Mouse (Mus musculus) ES-E14 (cell line): ENCODE measurements around the gene Cfap57. TPM values are rescaled to one million over a fixed set of nuclear protein-coding genes. Genes with fewer than 3 reads are reported as not detected.

Source experiments
- DNase-seq: peaks from one replicate; pipeline ENCODE4 v3.0.0-alpha.2; 2013; ENCODE audit warnings: low read depth, low spot score
- H3K27ac ChIP-seq: 2 replicates; pipeline ENCODE4 v1.5.1; 2012; ENCODE audit warnings: low read depth, mild to moderate bottlenecking, low read length, moderate library complexity, mixed read lengths; ENCODE audit not compliant: poor library complexity, insufficient read depth, severe bottlenecking
- H3K36me3 ChIP-seq: 2 replicates; pipeline ENCODE4 v1.6.1; 2012; ENCODE audit warnings: mild to moderate bottlenecking, low read length, moderate library complexity, mixed read lengths; ENCODE audit not compliant: control insufficient read depth, poor library complexity, insufficient read depth, severe bottlenecking
- H3K4me1 ChIP-seq, 2 experiments: fragments of 150-350 bp in 1 of 2; sonication (generic) in 1 of 2; 2 replicates each; pipeline ENCODE4 v1.6.1; 2012; ENCODE audit warnings: low read length in 2 of 2, mild to moderate bottlenecking in 1 of 2, mixed read lengths in 1 of 2; ENCODE audit not compliant: control insufficient read depth in 2 of 2, insufficient read depth in 2 of 2, poor library complexity in 1 of 2
- H3K4me3 ChIP-seq, 2 experiments: fragments of 150-350 bp in 1 of 2; sonication (generic) in 1 of 2; 2 replicates each; pipeline ENCODE4 v1.5.1; 2012; ENCODE audit warnings: low read length in 2 of 2, low read depth in 1 of 2, mild to moderate bottlenecking in 1 of 2, mixed read lengths in 1 of 2; ENCODE audit not compliant: insufficient read depth in 1 of 2, poor library complexity in 1 of 2, severe bottlenecking in 1 of 2
- H3K9ac ChIP-seq: 2 replicates; pipeline ENCODE4 v1.6.1; 2012; ENCODE audit warnings: low read depth, mild to moderate bottlenecking, low read length, mixed read lengths; ENCODE audit not compliant: poor library complexity, insufficient read depth, severe bottlenecking
- H3K9me3 ChIP-seq: fragments of 150-350 bp; sonication (generic); 2 replicates; pipeline ENCODE4 v1.6.1; 2012; ENCODE audit warnings: low read depth, mild to moderate bottlenecking, low read length; ENCODE audit not compliant: control insufficient read depth, insufficient read depth
- CHD2 ChIP-seq: IDR thresholded peaks from 2 replicates; pipeline ENCODE4 v1.6.1; 2014; ENCODE audit warnings: mild to moderate bottlenecking, low read depth, low read length, inconsistent platforms
- HCFC1 ChIP-seq: IDR thresholded peaks from 2 replicates; pipeline ENCODE4 v1.6.1; 2012; ENCODE audit warnings: low read length, inconsistent platforms, borderline replicate concordance; ENCODE audit not compliant: insufficient read depth
- MAFK ChIP-seq: IDR thresholded peaks from 2 replicates; pipeline ENCODE4 v1.6.1; 2014; ENCODE audit warnings: mild to moderate bottlenecking, low read depth, low read length, inconsistent platforms; ENCODE audit not compliant: insufficient read depth
- ZC3H11A ChIP-seq: IDR thresholded peaks from 2 replicates; pipeline ENCODE4 v1.6.1; 2012; ENCODE audit warnings: low read depth, mild to moderate bottlenecking, inconsistent platforms, low read length, borderline replicate concordance
- ZNF384 ChIP-seq: IDR thresholded peaks from 2 replicates; pipeline ENCODE4 v1.6.1; 2012; ENCODE audit warnings: low read depth, low read length, inconsistent platforms
- in situ Hi-C, 2 experiments: fragments of 600-800 bp; cut with MboI; formaldehyde crosslinking; loops; one replicate each; pipeline ENCODE4 v1.15.1; 2025; ENCODE audit warnings: low sequenced_read_pairs in 2 of 2, inconsistent platforms in 1 of 2; ENCODE audit not compliant: unreplicated experiment in 2 of 2
- total RNA-seq: library from RNA; depleted of rRNA; stranded (reverse); fragments of 300-350 nt; gene quantifications from 2 replicates; pipeline ENCODE4 v1.2.3, GENCODE M21; 2012

Cfap57 gene
- total RNA-seq, 1 experiment: 0.18 TPM

DNA sequence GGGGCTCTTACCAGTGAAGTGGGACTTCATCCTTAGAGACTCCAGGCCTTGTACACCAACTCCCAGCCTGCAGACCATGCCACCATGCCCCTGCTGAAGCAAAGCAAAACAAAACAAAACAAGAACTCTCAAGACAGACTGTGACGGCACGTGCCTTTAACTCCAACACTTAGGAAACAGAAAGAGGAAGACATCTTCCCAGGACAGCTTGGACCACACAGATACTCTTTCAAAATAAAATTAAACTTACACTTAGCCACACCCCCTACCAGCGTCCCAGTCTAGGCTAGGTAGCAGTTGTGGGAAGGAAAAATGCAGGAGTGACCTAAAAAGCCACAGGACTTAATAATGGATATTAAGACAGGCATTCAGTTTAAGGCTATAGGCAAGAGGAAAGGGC lies 94.8 kb downstream of the Cfap57 start:
- Histone ChIP-seq H3K36me3 (no peaks in the 10 kb centered on the region), H3K9ac (no peak overlapping the region), H3K27ac (no peak overlapping the region), H3K9me3 (no peaks in the 10 kb centered on the region), H3K4me1 (peaks cover 10 to 25% of the 10 kb centered on the region in 2 experiments; a peak in 3 of 4 replicates), H3K4me3 (no peak overlapping the region)
- DNase-seq: no peak
- in situ Hi-C loops: no loop called here
- TF ChIP-seq HCFC1 (no peak), MAFK (no peak), ZC3H11A (no peak), CHD2 (no peak), ZNF384 (no peak)

DNA sequence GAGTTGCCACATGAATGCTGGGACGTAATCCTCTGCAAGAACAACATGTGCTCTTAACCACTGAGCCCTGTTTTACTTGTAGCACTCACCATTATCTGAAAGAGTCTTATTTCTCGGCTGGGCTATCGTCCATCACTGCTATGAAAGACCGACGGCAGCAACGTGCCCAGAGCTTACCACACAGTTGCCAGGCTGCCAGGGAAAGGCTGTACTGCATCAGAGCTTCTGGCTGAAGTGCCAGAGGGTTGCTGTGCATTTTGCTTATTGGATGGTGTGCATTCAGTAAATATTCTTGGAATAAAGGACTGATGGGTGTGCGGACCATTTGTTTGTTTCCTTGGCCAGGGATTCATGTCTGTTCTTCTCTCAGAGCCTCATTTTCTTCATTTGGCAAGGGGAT lies 96.6 kb downstream of the Cfap57 start:
- TF ChIP-seq CHD2: no peak
- TF ChIP-seq ZNF384: no peak
- no peak for TF ChIP-seq ZC3H11A
- TF ChIP-seq HCFC1: no peak
- no peak for DNase-seq
- Histone ChIP-seq H3K27ac (no peak overlapping the region), H3K36me3 (no peaks in the 10 kb centered on the region), H3K4me3 (no peak overlapping the region), H3K9me3 (no peaks in the 10 kb centered on the region), H3K4me1 (peaks cover 10 to 22% of the 10 kb centered on the region in 2 experiments; a peak in 3 of 4 replicates), H3K9ac (no peak overlapping the region)
- in situ Hi-C loops: no loop called here

DNA sequence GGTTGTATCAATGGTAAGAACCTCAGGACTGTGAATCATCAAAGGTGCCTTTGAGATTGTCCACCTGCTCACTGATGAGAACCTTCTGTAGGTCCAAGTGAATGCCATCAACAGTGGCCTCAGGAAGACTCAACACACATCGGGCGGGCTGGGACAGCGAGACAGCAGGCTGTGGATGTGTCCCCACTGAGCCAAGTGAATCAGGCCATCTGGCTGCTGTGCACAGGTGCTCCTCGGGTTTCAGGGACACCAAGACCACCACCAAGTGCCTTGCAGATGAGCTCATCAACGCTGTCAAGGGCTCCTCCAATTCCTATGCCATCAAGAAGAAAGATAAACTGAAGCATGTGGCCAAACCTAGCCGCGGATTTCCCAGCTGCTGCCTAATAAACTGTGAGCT lies 98.3 kb downstream of the Cfap57 start:
- Histone ChIP-seq H3K9me3 (no peaks in the 10 kb centered on the region), H3K4me1 (peaks cover 9 to 24% of the 10 kb centered on the region in 2 experiments; a peak in 2 of 4 replicates), H3K9ac (no peak overlapping the region), H3K4me3 (no peak overlapping the region), H3K36me3 (no peaks in the 10 kb centered on the region), H3K27ac (no peak overlapping the region)
- DNase-seq: no peak
- no peak for TF ChIP-seq ZNF384
- in situ Hi-C loops: no loop called here

DNA sequence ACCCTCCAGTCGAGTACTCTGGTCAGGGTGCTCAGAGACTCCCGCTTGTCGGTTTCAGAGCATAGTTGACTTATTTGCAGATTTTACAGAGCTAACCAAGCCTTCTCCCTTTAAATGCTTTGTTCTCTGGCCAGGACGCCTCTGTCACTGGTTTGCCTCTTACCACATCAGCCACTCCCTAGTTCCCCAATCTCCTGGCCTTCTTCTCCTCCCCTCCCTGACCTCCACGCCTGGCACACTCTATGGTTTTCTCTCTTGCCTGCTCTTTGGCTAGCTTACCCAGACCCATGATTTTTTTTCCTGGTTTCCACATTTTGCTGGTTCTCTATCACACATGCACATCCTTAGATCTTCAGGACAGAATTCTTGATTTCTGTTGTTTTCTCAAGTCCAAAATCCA lies 102.4 kb downstream of the Cfap57 start:
- in situ Hi-C loops: no loop called here
- H3K9ac ChIP-seq: no peak overlapping the region

DNA sequence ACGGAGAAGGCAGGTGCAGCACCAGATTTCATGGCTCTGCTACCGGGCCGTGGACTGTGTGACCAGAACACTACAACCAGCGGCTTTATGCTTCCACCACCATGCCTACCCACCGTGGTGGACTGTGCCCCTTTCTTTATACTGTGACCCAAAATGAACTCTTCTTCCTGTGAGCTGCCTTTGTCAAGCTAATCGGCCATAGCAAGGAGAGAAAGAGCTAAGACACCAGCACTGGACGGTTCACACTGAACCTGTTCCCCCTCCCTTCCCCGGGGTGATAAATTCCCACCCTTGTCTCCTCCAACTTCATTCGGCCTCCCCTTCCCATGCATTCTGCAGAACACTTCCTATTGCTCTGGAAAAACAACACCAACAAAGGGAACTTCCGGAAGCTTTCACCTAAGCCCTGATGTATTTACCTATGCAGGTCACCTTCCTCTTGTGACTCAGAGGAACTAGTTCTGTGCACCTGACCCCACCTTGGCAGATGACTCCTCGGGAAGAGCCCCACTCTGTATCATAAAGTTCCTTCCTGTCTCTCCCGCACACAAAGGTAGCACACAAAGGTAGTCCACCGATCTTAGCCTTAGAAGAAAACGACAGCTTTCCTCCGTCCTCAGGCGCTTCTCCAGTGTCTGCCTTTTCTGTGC lies 103.0 kb downstream of the Cfap57 start:
- no peak for DNase-seq
- Histone ChIP-seq H3K4me3 (peak overlapping the region; percentile 27 to 44; a peak in 3 of 4 replicates), H3K9me3 (no peaks in the 10 kb centered on the region), H3K36me3 (no peaks in the 10 kb centered on the region), H3K9ac (no peak overlapping the region), H3K27ac (peak overlapping the region; percentile 57), H3K4me1 (peaks cover 5 to 22% of the 10 kb centered on the region in 2 experiments; a peak in 1 of 4 replicates)
- TF ChIP-seq HCFC1: no peak
- TF ChIP-seq MAFK: no peak
- TF ChIP-seq ZC3H11A: no peak
- TF ChIP-seq CHD2: no peak
- TF ChIP-seq ZNF384: no peak
- in situ Hi-C loops: no loop called here

More for the DNA sequence above, 102.4 kb downstream of the Cfap57 start:
- DNase-seq: no peak
- Histone ChIP-seq H3K36me3 (no peaks in the 10 kb centered on the region), H3K4me1 (peaks cover 5 to 22% of the 10 kb centered on the region in 2 experiments; a peak in 1 of 4 replicates), H3K4me3 (no peak overlapping the region), H3K27ac (peak overlapping the region; percentile 4), H3K9me3 (no peaks in the 10 kb centered on the region)
- no peak for TF ChIP-seq CHD2
- TF ChIP-seq ZC3H11A: no peak
